Mouse (Mus musculus) kidney, adult 2 months (tissue): ENCODE data around the gene Trit1.

Source experiments
- CTCF ChIP-seq: fragments of 200-500 bp; conservative IDR thresholded peaks from 2 replicates; pipeline ENCODE4 v1.5.1; 2011; ENCODE audit warnings: low read depth, mild to moderate bottlenecking, control low read depth, low read length, moderate library complexity, mixed read lengths; ENCODE audit not compliant: insufficient read depth, insufficient read length
- POLR2A ChIP-seq: fragments of 200-500 bp; IDR thresholded peaks from one replicate; pipeline ENCODE4 v1.6.1; 2011; ENCODE audit warnings: low read depth, low read length, control low read depth

GRCm38 (mm10) chr4:122971191-122971590 is 45.2 kb upstream of the Trit1 start:
- TF ChIP-seq CTCF (no peak), POLR2A (no peak)
